In the genomic region with DNA sequence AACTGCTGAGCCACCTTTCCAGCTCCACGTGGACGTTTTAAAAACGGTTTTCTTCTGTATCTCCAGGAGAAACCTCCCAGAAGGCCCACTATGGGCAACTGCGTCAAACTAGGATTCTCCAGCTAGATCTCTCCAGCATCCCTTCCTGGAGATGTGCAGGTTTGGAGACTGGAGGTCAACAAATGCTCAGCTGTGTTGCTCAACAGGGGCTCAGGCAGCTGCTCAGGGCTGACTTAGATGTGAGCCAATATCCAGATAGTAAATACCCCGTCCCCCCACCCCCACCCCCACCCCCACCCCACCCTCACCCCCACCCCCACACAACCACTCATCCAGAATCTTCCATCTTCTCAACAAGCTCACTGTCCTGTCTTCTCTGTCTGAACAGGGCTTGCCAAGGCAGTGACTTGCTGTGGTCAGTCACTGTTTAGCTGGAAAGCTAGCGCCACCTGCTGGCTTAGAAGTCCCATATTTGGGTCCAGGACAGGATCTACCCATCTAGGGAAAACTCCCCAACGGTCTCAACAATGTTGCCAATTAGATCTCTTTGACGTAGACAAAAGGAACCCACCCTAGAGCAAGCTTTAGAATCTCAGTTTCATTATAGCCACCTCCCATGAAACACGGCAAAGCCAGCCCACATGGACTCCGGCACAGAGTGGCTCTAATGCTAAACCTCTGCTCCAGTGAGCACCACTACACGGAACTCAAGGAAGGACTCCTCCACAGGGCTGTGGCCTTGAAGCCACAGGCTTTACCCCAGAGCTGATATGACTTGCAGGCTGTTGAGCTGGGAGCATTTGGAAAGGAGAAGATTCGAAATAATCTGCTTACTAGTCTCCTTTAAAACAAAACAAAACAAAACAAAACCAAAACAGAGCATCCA, we compare ENCODE assay signal across 8 mouse cellular contexts.
DNase-seq lines count a peak whose midpoint lies in the region; ATAC-seq and TF ChIP-seq lines count a peak whose summit lies in the region.
"Had no signal": no experiment of that assay in that cellular context is flagged by ENCODE, and none has a peak within 500 bp of the region (broad histone marks: within the 10 kb centered on the region; RNA-seq: fewer than 3 reads in every experiment).

No protein-coding gene starts in this region.

- H3K9ac ChIP-seq in hindbrain, postnatal 0 days (replicated peaks; ENCODE audit: low read length): no peak overlapping the region
- no peak overlapping the region for H3K9ac ChIP-seq in midbrain, embryonic 14.5 days (replicated peaks; ENCODE audit: low read length)
- H3K9ac ChIP-seq: liver, embryonic 13.5 days had no signal

- DNase-seq in adrenal gland, adult (ENCODE audit: inconsistent age in 2 of 2, low spot score in 1 of 2): peak; percentile 81 to 93
- peak; percentile 82 to 91 for DNase-seq in cerebellum, postnatal 25 days
- DNase-seq in gastrocnemius, adult 18-20 months (ENCODE audit: low spot score): peak; percentile 74
- DNase-seq in hindbrain, postnatal 0 days (ENCODE audit: low spot score): peak; percentile 94
- DNase-seq in left cerebral cortex, adult 2 months (ENCODE audit: extremely low spot score in 1 of 2, low spot score in 2 of 2): peak; percentile 76 to 83
- DNase-seq in midbrain, embryonic 14.5 days: peak; percentile 95
- DNase-seq in spleen, postnatal 4 days (ENCODE audit: low spot score in 2 of 2): peak; percentile 32 to 71
- DNase-seq: liver, embryonic 13.5 days had no signal

- H3K9me3 ChIP-seq in hindbrain, postnatal 0 days (ENCODE audit: low read length): no peaks in the 10 kb centered on the region
- H3K9me3 ChIP-seq in midbrain, embryonic 14.5 days (ENCODE audit: control insufficient read depth, low read length): no peaks in the 10 kb centered on the region
- H3K9me3 ChIP-seq: liver, embryonic 13.5 days had no signal

- peak; percentile 89 for ATAC-seq in hindbrain, postnatal 0 days
- peak; percentile 67; the same call in 1 of the 2 replicates for ATAC-seq in midbrain, embryonic 14.5 days (ENCODE audit: low FRiP score, low TSS enrichment)

- H3K4me1 ChIP-seq in hindbrain, postnatal 0 days (ENCODE audit: insufficient read depth, low read length): no peaks in the 10 kb centered on the region
- H3K4me1 ChIP-seq in midbrain, embryonic 14.5 days (ENCODE audit: control insufficient read depth, insufficient read depth, low read length): no peaks in the 10 kb centered on the region
- H3K4me1 ChIP-seq: liver, embryonic 13.5 days had no signal

- no peak overlapping the region for H3K4me3 ChIP-seq in hindbrain, postnatal 0 days (ENCODE audit: low read length)
- no peak overlapping the region for H3K4me3 ChIP-seq in left cerebral cortex, adult 2 months
- no peak overlapping the region for H3K4me3 ChIP-seq in midbrain, embryonic 14.5 days (replicated peaks; ENCODE audit: low read depth, low read length)
- H3K4me3 ChIP-seq: liver, embryonic 13.5 days had no signal

- H3K27ac ChIP-seq in hindbrain, postnatal 0 days: no peak overlapping the region
- no peak overlapping the region for H3K27ac ChIP-seq in left cerebral cortex, adult 2 months
- H3K27ac ChIP-seq in midbrain, embryonic 14.5 days (replicated peaks; ENCODE audit: low read depth, low read length): no peak overlapping the region
- H3K27ac ChIP-seq: liver, embryonic 13.5 days had no signal

- 47% methylated on average over 12 of the region's 12 CpGs for WGBS in hindbrain, postnatal 0 days
- WGBS in midbrain, embryonic 14.5 days: 50% methylated on average over 12 of the region's 12 CpGs

- H3K36me3 ChIP-seq in hindbrain, postnatal 0 days (ENCODE audit: insufficient read depth, low read length): no peaks in the 10 kb centered on the region
- H3K36me3 ChIP-seq in midbrain, embryonic 14.5 days (ENCODE audit: control insufficient read depth, insufficient read depth, low read length): no peaks in the 10 kb centered on the region
- H3K36me3 ChIP-seq: liver, embryonic 13.5 days had no signal

- intact Hi-C loops in left cerebral cortex, adult 2 months (cut with DNase I): loop anchor here (2.0 to 5.0 kb wide), 4 partner anchors 443 to 839 kb away; no protein-coding TSS in a partner anchor

- TF ChIP-seq CTCF in hindbrain, postnatal 0 days (IDR thresholded peaks at IDR 0.05; ENCODE audit: low read depth): peak; percentile 93
- TF ChIP-seq CTCF in left cerebral cortex, adult 2 months (IDR thresholded peaks at IDR 0.05): peak; percentile 81

- H3K4me2 ChIP-seq in hindbrain, postnatal 0 days (ENCODE audit: low read depth, low read length): no peak overlapping the region
- no peak overlapping the region for H3K4me2 ChIP-seq in midbrain, embryonic 14.5 days (ENCODE audit: low read length)
- H3K4me2 ChIP-seq: liver, embryonic 13.5 days had no signal

- H3K27me3 ChIP-seq in hindbrain, postnatal 0 days (ENCODE audit: insufficient read depth, low read length): no peaks in the 10 kb centered on the region
- H3K27me3 ChIP-seq in midbrain, embryonic 14.5 days (ENCODE audit: control insufficient read depth, insufficient read depth, low read length): no peaks in the 10 kb centered on the region
- H3K27me3 ChIP-seq: liver, embryonic 13.5 days had no signal
